Mouse (Mus musculus): ENCODE data around the gene Lrwd1.
"Not testable (repeated sequence)": the region's sequence is repeated elsewhere in the genome, so short reads cannot be mapped to it uniquely, and the experiment has no call there.

Gene Lrwd1

DNA sequence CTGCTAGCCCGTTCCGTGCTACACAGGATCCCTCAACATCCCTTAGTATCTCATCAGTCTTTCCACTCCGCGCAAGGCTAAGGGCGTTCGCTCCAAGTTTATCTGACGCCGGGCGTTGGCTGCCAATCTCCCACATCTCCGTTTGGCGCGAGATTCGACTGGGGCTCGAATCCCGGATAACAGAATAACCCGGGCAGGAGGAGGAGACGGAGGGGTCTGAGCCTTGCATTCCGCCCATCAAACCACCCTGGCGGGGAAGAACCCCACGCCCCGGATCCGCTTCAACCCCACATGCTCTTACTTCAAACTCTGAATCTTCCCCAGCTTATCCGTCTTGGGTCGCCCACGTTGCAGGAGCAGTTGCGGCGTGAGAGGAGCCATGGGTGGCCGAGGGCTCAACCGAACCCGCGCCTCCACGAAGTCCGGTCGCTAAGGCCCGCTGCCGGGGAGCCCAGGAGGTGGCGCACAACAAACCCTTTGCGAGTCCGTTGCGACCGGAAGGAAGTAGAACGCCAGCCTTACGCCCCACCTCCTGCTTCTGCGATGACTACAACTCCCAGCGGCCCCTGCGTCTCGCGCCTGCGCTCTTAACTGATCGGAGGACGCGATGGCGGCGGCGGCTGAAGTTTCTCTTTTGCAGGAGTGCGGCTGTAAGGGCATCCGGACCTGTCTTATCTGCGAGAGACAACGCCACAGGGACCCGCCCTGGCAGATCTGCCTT lies at the start of gene Lrwd1, which contains the start of gene Alkbh4:
Gene Lrwd1, minus strand, starts transcription at position 504 of the 721 bp plus-strand sequence.
Gene Alkbh4, plus strand, starts transcription at position 576 of the 721 bp plus-strand sequence.
- peak; percentile 92 for DNase-seq (ENCODE audit: low read depth, low spot score)

DNA sequence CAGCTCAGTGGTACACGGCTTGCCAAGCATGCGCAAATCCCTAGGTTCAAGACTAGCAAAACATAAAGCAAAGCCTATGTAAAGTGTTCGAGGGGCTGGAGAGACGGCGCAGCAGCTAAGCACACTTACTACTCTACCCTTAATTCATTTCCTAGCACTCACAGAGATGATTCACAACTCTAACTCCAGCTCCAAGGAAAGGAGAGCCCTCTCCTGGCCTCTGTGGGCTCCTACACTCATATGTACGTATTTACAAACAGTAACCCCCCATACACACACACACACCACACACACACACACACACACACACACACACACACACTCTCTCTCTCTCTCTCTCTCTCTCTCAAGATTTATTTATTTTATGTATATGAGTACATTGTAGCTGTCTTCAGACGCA lies 47.9 kb upstream of the Lrwd1 start:
- DNase-seq (ENCODE audit: low read depth, low spot score): no peak

DNA sequence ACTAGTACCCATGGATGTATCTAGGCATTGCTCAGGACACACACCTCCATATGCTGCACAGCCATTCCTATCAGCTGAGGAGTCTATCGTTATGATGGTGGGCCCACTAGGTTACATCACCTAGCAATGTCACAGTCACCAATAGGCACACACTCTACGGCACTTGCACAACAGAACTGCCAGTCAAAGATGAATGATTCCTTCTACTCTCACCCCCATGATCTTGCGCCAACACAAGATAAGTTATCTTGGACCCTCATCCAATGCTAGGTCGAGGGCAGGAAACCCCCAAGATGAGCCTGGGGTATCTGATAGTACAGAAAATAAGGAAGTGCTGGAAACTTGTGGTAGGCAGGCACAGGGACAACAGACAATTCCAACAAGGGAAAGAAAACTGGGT lies 47.0 kb upstream of the Lrwd1 start:
- DNase-seq (ENCODE audit: low read depth, low spot score): no peak

DNA sequence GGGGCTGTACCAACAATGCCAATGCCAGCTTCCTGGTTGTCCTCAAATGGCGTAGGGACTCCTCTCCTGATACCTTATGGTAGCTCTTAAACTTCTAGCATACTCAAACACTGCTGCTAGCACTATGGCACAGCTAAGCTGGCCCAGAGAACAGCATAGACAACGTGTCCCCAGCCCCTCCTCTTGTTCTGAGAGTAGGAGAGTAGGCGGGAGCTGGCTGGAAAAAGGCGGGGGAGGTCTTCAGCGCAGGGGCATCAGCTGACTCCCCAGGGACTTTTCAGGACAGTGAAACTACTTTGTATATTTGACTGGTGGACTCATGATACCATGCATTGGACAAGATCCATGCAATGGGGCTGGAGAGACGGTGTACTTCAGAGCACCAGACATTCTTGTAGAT lies 46.2 kb upstream of the Lrwd1 start:
- no peak for DNase-seq (ENCODE audit: low read depth, low spot score)

DNA sequence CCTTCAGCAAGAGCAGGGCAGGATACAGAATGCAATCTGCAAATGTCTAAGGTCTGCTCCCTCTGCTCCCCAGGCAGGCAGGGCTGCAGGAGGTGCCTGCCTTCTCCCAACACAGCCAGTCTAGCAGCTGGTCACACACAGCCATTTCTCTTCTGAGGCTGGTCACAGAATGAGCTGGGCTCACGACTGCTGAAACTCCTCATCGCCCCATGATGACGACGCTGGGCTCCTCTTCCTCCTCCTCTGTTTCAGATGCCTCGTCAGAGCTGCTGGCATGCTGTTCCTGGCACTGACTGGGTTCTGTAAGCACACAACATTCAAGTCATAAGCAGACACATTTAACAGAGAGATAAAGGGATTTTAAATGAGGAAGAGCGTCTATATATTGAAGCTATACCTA lies 45.3 kb upstream of the Lrwd1 start:
- DNase-seq (ENCODE audit: low read depth, low spot score): no peak

DNA sequence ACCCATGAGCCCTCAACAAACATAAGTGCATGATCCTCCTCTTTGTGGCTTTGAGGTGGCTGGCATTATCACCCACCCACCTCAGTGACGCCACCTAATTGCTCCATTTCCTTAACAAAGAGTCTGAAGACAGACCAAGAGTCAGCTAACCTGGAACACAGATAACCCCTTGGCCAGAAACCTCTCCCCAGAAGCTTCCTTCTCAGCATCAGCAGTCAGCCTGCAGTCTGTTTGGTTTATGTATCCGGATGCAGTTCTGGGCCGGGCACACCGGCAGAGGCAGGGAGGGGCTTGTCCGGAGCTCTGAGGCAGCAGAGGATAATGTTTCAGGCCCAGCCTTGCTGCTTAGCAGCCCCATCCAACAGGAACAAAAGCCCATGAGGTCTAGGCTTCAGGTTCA lies 43.7 kb upstream of the Lrwd1 start:
- DNase-seq (ENCODE audit: low read depth, low spot score): no peak

DNA sequence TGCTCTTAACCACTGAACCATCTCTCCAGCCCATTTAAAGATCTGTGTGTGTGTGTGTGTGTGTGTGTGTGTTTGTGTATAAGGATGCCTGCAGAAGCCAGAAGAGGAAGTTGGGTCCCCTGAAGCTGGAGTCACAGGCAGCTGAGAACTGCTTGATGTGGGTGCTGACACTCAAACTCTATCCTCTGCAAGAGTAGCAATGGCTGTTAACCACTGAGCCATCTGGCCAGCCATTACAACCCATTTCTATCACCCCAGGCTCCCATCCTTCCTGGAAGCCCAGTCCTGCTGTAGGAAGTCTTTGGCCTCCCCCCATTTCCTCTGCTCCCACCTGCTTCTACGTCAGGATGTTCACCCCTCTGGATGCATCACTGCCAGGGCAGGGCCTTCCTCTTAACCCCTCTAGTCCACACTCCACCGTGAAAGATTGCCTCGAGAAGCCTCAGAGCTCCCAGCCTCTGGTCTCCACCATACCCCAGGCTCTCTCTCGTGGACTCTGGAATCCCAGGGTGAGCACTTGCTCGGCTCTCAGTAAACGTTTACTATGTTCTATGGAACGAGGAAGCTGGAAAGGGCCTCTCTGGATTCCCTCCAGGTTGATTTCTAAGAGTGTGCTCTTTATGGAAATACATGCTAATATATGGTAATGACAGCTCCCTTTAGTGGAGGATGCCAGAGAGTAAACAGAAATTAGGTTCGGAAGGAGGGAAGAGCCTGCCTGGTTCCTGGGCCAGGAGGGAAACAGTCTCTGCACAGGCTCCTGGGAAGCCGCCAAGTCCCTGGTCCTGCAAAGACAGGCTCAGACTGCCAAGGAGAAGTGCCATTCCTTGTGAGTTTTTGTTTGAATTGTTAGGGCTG lies 38.0 kb upstream of the Lrwd1 start:
- no peak for DNase-seq (ENCODE audit: low read depth, low spot score)

DNA sequence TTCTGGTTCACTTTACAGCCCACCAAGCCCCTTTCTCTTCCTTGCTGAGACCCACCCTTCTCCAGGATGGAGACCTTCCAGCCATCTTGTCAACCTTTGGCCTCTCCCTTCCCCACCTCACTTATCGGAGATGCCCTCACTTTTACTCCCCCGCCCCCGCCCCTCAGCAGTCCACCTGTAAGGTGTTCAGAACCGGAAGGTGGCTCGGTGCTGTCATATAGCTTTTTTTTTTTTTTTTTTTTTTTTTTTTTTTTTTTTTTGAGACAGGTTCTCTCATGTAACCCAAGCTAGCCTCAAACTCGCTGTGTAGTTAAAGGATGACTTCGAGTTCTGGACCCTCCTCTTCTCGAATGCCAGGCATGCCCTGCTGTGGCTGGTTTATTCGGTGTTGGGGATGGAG lies 37.1 kb upstream of the Lrwd1 start:
- DNase-seq (ENCODE audit: low read depth, low spot score): no peak

DNA sequence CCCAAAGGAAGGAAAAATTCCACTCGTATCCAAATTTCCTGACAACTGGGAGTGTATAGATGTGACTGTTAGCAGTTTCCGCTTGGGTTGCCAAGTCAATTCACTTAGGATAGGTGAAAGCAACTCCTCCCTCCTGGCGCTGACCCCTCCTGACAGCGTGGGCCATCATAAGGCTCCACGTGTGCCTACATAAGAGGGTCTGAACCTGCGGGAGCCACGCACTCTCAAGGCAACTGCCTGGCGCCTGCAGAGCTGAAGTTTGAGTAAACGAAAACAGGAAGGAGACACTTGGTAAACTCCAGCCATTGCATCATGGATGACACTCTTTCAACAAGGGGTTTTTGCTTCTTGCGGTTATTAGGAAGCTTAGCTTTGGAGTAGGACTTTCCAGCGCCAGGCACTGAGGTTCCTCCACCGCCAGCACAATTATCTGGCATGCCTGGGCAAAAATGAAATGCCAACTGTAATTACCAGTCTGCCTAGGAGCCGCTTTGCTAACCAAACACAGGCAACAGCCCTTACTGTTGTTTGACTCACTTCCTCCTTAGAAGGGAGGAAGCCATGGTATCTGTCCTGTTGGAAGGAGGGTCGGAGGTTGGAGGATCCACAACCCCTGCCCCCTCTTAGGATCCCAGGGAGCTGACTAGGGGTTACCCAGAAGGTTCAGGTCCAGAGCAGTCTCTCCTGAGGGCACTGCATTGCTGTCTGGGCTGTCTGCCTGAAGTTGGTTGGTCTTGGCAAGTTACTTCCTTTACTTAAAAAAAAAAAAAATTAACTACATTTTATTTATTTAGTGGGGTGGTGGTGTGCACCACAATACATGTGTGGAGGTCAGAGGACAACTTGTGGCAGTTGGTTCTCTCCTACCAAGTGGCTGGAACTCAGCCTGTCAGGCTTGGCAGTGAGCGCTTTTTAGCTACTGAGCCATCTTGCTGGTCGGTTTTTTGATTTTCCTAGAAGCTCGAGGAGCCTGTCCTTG lies 35.8 kb upstream of the Lrwd1 start:
- no peak for DNase-seq (ENCODE audit: low read depth, low spot score)

DNA sequence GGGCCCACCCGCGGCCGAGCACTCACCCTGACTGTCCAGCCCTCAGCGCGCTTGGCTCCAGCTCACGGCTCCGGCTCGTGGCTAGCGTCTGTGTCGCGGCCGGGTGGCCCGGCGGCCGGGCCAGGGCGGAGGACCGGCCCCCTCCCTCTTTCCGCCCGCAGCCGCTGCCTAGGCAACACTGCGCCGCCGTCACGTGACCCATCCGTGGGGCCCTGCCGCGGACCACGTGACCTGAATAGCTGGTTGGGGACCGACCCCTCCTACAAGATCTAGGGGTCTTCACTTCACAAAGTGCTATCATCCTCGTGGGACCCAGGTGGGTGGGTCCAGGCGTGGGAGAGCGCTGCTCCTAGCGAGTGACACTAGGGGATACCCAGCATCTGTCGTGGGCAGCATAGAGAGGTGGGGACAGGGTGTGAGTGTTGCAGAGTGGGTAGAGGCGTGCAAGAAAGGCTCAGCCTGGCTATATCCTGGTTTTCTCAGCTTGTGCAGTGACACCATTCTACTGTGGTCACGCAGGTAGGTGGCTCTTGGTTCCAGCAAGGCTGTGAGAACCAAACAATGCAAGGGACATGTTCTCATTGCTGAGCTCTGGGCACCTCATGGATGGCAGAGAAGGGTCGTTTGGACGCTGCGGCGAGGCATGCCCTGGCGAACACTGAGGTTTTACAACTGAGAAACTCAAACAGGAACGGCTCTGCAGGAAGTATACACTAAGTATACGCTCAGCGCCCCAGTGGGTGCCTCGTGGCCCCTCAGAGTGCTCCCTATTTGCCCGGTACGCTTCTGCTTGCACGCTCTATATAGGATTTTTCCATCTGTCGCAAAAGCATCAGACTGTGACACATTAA lies 34.9 kb upstream of the Lrwd1 start, which contains the start of gene Orai2:
Gene Orai2, minus strand, starts transcription at position 202 of the 851 bp plus-strand sequence.
- peak; percentile 62 for DNase-seq (ENCODE audit: low read depth, low spot score)

DNA sequence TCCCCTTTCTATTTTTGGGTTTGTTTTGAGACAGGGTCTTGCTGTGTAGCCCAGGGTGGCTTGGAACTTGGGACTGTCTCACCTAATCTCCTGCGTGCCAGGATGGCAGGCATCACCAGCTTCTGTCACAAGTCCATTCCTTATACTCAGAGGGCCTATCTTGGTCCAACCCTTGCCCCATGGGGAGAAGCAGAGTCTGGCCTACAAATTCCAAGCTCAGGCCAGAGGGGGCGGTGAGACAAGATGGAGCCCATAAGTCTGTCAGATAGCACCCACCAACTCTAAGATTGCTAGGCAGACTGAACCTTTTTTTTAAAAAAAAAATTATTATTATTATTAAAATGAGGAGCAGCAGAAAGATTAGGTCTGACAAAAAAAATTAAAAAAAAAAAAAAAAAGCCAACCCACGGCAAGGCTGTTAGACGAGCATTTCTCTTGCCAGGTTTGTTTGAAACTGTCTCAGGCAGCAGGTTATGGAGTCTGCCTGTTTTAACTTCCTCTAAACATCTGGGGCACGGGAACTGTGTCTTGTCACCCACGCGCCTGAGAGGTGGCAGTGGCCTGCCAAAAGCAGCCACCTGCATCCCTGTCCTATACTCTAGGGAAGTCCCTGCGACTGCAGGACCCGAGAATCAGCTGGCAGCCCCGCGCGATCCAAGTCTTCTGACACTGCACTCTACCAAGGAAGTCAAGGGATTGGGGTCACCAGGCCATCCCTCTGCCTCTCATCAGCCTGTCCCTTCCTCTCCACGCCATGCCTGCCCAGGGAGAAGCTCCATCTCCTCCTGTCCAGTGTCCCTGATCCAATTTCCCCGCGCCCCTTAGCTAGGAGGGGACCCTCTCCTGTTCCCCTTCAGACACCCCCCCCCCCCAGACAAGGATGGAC lies 34.0 kb upstream of the Lrwd1 start:
- DNase-seq (ENCODE audit: low read depth, low spot score): no peak

DNA sequence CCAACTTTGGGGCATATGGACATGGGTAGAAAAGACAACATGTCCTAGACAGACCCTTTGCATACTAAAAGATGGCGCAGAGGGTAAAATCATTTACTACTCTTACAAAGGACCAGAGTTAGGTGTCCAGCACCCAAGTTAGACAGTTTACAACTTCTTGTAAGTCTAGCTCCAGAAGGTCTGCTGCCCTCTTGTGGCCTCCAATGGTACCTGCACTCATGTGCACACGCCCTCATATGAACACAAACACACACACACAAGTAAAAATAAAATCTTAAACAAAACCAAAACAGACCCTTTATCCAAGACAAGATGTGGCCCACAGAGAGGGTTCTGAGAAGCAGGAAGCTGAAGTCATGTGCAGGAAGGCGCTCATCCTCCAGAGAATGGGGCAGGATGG lies 32.2 kb upstream of the Lrwd1 start:
- DNase-seq (ENCODE audit: low read depth, low spot score): no peak

DNA sequence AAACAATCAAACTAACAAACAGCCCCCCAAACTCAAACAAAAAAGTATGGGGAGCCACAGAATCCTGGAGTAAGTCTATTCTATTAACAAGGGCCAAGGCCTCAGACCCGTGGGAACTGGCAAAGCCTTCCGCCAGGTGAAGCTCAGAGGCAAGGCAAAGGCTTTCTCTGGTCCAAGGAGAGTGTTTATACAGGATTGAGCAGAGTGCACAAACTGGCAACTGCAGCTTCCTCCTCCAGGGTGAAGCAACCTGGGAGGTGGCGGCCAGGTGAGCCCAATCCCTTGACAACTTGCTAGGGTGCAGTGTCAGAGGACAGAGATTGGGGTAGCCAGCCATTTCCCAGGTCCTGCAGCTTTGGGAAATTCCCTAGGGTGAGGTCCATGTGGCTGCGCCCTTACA lies 31.4 kb upstream of the Lrwd1 start:
- DNase-seq (ENCODE audit: low read depth, low spot score): no peak

DNA sequence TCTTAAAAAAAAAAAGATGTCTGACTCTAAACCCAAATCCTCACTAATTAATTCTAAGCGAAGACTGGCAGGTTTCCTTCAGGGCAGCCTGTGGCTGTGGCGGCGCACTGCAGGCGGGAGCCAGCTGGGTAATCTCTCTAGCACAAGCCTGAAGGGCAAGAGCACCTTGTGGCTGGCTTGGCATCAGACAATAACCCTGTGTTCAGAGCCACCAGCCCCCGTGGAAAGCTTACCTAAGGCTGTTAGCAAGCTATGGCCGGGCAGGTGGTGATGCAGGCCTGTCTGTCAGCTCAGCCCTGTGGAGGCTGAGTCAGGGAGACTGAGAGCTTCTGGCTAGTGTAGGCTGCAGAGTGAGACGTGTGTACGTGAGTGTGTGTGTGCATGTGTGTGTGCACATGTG lies 29.4 kb upstream of the Lrwd1 start:
- no peak for DNase-seq (ENCODE audit: low read depth, low spot score)

DNA sequence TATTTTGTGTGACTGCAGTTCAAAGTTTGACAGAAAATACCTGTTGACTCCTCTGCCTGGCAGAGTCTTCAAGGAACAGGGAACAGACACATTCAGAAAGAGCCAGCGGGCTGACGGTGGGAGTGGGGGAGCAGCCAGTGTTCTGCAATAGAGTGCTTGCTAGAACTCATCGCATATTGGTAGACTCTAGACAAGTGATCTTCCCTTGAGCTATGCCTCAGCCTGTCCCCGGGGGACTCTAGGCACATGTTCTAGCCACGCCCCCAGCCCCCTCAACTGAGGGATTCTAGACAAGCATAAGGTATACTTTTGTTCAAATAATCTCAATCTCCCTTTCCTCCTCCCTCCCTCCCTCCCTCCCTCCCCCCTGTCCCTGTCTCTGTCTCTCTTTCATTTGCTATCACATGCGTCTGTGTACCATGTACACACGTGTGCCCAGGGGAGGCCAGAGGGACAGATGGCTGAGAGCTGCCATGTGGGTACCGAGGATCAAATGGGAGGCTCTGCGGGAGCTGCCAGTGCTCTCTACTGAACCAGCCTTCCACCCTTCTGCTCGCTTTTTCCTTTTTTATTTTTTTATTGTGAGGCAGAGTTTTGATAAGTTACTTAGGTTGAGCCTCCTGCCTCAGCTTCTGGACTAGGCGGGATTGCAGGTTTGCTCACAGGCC lies 28.1 kb upstream of the Lrwd1 start:
- no peak for DNase-seq (ENCODE audit: low read depth, low spot score)

DNA sequence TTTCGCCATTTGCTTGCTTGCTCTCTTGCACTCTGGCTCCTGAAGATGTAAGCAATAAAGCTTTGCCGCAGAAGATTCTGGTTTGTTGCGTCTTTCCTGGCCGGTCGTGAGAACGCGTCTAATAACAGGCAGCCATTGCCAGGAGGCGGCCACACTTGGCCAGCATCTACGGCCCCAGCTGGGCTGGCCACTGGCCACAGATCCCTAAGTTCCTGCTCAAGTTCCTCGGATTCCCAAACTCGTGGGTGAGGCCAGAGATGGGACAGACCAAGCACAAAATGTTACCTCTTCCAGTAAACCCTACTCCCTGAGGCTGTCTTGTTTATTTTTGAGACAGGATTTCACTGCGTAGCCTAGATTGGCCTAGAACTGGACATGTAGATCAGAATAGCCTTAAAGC lies 24.2 kb upstream of the Lrwd1 start:
- DNase-seq (ENCODE audit: low read depth, low spot score): not testable (repeated sequence)

DNA sequence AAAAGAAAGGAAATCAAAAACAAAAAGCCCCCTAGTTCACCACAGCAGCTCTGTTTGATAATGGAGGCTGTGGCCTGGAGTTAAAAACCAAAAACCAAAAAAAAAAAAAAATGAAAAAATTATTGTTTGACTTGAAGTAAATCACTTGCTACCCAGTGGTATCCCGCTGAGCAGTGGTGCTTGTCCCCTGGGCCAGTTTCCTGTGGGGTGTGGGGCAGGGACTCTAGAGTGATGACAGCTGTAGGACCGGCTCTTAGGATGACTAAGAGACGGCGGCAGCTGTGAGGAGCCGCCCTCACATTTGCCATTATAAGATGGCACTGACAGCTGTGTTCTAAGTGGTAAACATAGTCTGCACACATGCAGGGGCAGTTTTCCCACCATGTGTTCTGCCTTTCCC lies 19.5 kb upstream of the Lrwd1 start:
- no peak for DNase-seq (ENCODE audit: low read depth, low spot score)

DNA sequence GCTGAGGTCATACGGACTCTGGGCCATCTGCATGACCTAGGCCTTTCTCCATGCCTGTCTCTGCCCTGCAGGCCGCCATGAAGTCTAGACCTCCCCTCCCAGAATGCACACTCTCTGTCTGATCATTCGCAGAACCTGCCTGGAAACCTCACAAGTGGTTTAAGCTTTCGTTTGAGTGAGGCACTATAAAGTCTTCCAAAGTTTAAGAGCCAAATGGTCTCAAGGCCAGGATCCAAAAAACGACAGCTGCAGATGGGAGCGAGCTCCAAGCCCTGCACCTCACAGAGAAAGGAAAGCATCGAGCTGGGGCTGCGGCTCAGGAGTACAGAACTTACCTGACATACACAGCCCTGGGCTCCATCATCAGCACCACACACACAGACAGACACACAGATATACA lies 16.5 kb upstream of the Lrwd1 start:
- DNase-seq (ENCODE audit: low read depth, low spot score): no peak

DNA sequence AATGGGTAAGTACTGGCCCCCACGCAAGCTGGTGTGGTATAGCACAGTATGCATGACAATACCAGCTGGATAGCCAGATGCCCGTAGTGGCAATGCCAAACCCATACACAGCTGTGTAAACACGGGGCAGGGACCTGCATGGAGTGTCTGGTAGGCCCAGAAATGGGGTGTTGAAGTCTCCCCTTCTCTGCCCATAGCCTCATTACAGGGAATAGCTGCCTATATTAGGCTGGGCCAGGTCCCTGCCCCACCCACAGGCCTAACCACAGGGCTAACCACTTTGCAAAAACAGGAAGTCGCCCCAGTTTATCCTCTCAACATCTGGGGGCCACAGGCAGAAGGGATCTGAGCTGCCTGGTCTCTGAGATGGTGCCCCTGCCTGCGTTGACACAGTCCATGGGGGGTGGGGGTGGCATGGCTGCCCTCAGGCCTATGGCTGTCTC lies 13.3 kb upstream of the Lrwd1 start:
- DNase-seq (ENCODE audit: low read depth, low spot score): not testable (repeated sequence)

Data from embryo, embryonic 11.5 days (tissue).